Mouse (Mus musculus) cerebellum, adult 2 months (tissue): ENCODE data around the gene Lmo7. TPM values are rescaled to one million over a fixed set of nuclear protein-coding genes. Genes with fewer than 3 reads are reported as not detected.

Experiments
- DNase-seq, 2 experiments: peaks; one replicate each; pipeline ENCODE4 v3.0.0; 2021
- H3K27ac ChIP-seq: fragments of 200-500 bp; 2 replicates; pipeline ENCODE4 v1.5.1; 2012; ENCODE audit warnings: low read length, control low read depth, inconsistent platforms; ENCODE audit not compliant: insufficient read depth
- H3K27me3 ChIP-seq: fragments of 200-500 bp; 2 replicates; pipeline ENCODE4 v1.6.1; 2012; ENCODE audit warnings: inconsistent platforms, mild to moderate bottlenecking, low read length, moderate library complexity; ENCODE audit not compliant: control insufficient read depth, insufficient read depth
- H3K4me1 ChIP-seq: fragments of 200-500 bp; 2 replicates; pipeline ENCODE4 v1.6.1; 2011; ENCODE audit warnings: low read length; ENCODE audit not compliant: control insufficient read depth, insufficient read depth
- H3K4me3 ChIP-seq: fragments of 200-500 bp; replicated peaks from 2 replicates; pipeline ENCODE3; 2011; ENCODE audit warnings: mild to moderate bottlenecking, low read depth, low read length, control low read depth; ENCODE audit not compliant: insufficient read depth
- CTCF ChIP-seq: fragments of 200-500 bp; IDR thresholded peaks from 2 replicates; pipeline ENCODE4 v1.5.1; 2011; ENCODE audit warnings: low read depth, mild to moderate bottlenecking, control low read depth, low read length, moderate library complexity, borderline replicate concordance; ENCODE audit not compliant: insufficient read depth
- POLR2A ChIP-seq: fragments of 200-500 bp; IDR thresholded peaks from 2 replicates; pipeline ENCODE4 v1.6.1; 2011; ENCODE audit warnings: low read length, control low read depth, borderline replicate concordance; ENCODE audit not compliant: insufficient read depth
- WGBS: fragments of 180-500 bp; shearing (Covaris S2); methylation state at CpG from one replicate; pipeline ENCODE4 v1.1.7; 2018; 5-methylcytosine and 5-hydroxymethylcytosine counted together
- polyA plus RNA-seq: library from polyadenylated mRNA; depleted of rRNA; stranded (reverse); fragments of >200 nt; gene quantifications from 2 replicates; pipeline ENCODE4 v1.2.3, GENCODE M21; 2012

Lmo7 gene
- polyA plus RNA-seq, 1 experiment = 5.8 TPM

DNA sequence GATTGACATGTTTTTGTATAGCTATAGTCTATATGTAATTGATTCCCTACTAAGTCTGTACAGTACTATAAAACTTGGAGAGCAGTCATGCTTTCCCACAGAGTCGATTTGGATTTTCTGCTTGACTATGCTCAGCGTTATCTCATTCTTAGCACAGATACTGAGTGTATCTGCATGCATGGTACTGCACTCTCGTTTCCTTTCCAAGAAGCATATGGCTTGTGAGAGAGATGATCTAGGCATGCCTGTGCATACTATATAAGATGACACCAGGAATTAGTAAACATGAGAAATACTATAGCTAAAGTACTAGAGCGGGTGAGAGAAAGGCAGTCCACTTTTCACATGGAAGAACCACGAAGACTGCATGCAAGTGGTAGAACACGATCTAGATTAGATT lies 163.5 kb downstream of the Lmo7 start:
- Histone ChIP-seq H3K27ac (no peak overlapping the region), H3K4me1 (no peaks in the 10 kb centered on the region), H3K4me3 (no peak overlapping the region), H3K27me3 (no peaks in the 10 kb centered on the region)
- WGBS = 79% methylated on average over 6 of the region's 6 CpGs
- DNase-seq = no peak
- no peak for TF ChIP-seq POLR2A
- no peak for TF ChIP-seq CTCF

DNA sequence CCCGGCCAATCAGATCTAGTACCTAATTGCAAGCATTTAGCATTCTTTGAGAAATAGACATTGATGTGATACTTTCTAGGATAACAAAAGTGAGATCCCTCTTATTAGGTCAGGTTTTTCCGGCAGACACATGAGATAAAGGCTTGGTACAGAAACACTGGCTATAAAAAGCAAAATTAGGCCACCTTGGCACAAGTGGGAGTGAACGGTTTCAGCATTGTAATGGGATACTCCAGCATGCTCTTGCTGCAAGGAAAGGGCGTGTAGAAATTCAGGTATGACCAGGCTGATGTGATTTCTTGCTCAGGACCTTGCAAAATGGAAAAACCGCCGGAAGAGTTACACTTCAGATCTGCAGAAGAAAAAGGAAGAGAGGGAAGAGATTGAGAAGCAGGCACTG lies 168.5 kb downstream of the Lmo7 start:
- Histone ChIP-seq H3K27me3 (no peaks in the 10 kb centered on the region), H3K4me1 (no peaks in the 10 kb centered on the region), H3K27ac (no peak overlapping the region), H3K4me3 (no peak overlapping the region)
- DNase-seq = peak in 1 of 2 experiments; percentile 5
- 91% methylated on average over 6 of the region's 6 CpGs for WGBS
- TF ChIP-seq POLR2A (no peak), CTCF (no peak)

DNA sequence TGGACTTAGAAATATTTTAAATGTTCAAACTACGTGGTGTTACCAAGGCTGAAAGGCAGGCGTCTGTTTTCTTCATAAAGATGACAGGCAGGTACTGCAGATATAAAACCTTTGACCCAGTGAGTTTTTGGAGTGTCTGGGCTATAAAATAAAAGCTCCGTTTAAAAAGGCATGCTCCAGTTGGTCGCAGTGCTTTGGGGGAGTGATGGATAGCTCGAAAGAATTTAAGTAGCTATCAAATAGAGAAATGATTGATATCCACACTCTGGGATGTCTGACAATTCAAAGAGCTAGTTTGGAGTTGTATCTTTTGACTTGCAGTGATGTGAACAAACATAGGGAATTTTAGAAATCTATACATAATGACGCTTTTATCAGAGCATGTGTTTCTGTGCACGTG lies 171.7 kb downstream of the Lmo7 start:
- 91% methylated on average over 7 of the region's 7 CpGs for WGBS
- TF ChIP-seq POLR2A = no peak
- TF ChIP-seq CTCF = no peak
- DNase-seq = no peak
- no peaks in the 10 kb centered on the region for H3K4me1 ChIP-seq
- H3K27me3 ChIP-seq = no peaks in the 10 kb centered on the region
- H3K27ac ChIP-seq = no peak overlapping the region
- no peak overlapping the region for H3K4me3 ChIP-seq

DNA sequence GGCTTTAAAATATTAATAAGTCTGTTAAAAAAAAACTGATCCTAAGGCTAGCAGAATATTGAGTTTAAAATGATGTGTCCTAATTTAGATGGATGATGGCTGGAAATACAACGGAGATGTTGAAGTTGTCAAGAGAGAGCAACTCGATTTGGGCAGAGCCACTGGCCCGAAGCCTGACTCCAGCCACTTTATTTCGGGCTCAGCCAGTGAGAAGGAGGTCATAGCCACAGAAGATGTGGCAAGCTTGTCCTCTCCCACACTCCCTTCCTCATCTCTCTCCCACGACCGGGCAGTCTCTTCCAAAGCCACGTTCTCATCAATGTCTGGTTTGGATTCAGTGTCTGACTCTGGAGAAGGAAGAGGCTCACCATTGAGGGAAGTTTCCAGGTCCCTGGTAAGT lies 172.2 kb downstream of the Lmo7 start:
- DNase-seq = no peak
- Histone ChIP-seq H3K27ac (no peak overlapping the region), H3K27me3 (no peaks in the 10 kb centered on the region), H3K4me3 (no peak overlapping the region), H3K4me1 (no peaks in the 10 kb centered on the region)
- 78% methylated on average over 7 of the region's 7 CpGs for WGBS
- TF ChIP-seq CTCF = no peak
- TF ChIP-seq POLR2A = no peak

DNA sequence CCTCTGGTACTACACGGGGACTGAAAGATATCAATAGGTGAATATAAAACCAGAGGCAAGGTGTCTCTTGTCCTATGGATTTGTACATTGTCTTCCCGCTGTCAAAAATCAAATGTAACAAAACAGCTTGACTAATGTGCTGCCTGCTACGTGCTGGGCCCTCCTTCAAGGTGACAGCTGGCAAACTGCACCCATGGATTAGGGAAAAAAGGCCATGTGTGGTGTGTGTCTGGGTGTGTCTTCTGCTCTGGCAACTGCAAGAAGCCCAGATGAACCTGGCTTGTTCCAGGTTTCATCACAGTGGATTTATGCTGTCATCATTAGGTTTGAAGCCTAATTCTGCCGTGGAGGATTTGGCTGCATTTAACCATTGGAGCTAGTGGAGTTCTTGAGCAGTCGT lies 174.0 kb downstream of the Lmo7 start:
- TF ChIP-seq POLR2A (no peak), CTCF (no peak)
- 31% methylated on average over 5 of the region's 5 CpGs for WGBS
- Histone ChIP-seq H3K4me1 (no peaks in the 10 kb centered on the region), H3K27ac (no peak overlapping the region), H3K4me3 (no peak overlapping the region), H3K27me3 (no peaks in the 10 kb centered on the region)
- DNase-seq = no peak

DNA sequence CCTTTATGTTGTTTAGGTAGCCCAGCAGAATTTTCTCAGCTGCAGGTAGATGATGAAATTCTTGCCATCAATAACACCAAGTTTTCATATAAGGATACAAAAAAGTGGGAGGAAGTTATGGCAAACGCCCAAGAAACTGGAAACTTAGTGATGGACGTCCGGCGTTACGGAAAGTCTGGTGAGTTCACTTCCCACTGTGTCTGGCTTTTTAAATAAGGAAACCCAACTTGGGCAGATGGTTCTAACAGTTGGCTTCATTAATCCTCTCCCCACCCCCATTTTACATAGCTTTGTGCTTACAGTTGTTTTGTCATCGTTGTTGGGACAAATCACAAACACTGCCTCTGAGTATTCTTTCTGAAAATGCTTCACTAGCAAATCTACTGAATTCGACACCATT lies 182.2 kb downstream of the Lmo7 start:
- WGBS = 46% methylated on average over 7 of the region's 7 CpGs
- H3K27ac ChIP-seq = no peak overlapping the region
- no peaks in the 10 kb centered on the region for H3K27me3 ChIP-seq
- H3K4me1 ChIP-seq = no peaks in the 10 kb centered on the region
- TF ChIP-seq POLR2A (no peak), CTCF (no peak)
- no peak for DNase-seq
- no peak overlapping the region for H3K4me3 ChIP-seq

DNA sequence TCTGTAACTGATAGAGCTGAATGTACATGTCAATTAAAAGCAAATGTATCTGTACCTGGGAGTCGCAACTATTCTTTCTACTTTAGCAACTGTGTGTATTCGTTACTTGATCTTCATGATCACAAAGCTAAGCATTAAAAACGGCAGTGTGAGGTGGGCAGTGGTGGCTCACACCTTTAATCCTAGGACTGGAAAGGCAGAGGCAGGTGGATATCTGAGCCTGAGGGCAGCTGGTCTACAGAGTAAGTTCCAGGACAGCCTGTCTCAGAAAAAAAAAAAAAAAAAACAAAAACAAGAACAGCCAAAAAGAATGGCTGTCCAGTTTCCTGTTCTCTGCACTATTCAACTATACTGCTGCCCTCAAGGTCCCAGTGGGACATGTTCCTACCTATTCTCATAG lies 182.6 kb downstream of the Lmo7 start:
- H3K4me1 ChIP-seq = no peaks in the 10 kb centered on the region
- 89% methylated on average over 3 of the region's 3 CpGs for WGBS
- no peak for DNase-seq
- H3K27me3 ChIP-seq = no peaks in the 10 kb centered on the region
- no peak overlapping the region for H3K27ac ChIP-seq
- TF ChIP-seq CTCF (no peak), POLR2A (no peak)
- no peak overlapping the region for H3K4me3 ChIP-seq

DNA sequence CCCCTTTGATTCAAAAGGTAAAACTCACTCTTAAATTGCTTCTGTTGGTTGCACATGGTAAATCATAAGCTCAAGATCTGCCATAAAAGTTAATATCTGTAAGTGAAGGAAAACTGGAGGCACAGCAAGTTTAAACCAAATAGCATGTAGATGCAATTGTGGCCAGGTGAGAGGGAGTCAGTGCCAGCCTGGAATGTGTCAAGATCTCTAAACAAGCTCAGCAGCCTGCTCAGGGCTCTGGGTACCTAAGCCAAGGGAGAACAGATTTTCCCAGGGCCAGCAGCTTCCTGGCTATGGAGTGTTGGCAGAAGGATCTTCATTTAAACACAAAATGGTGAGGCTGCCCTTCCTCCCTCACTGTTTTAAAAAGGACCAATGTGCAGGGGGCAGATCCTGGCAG lies 184.6 kb downstream of the Lmo7 start:
- no peaks in the 10 kb centered on the region for H3K27me3 ChIP-seq
- TF ChIP-seq POLR2A = no peak
- no peak for TF ChIP-seq CTCF
- no peaks in the 10 kb centered on the region for H3K4me1 ChIP-seq
- no peak overlapping the region for H3K4me3 ChIP-seq
- no peak overlapping the region for H3K27ac ChIP-seq
- DNase-seq = peak in 1 of 2 experiments; percentile 22

DNA sequence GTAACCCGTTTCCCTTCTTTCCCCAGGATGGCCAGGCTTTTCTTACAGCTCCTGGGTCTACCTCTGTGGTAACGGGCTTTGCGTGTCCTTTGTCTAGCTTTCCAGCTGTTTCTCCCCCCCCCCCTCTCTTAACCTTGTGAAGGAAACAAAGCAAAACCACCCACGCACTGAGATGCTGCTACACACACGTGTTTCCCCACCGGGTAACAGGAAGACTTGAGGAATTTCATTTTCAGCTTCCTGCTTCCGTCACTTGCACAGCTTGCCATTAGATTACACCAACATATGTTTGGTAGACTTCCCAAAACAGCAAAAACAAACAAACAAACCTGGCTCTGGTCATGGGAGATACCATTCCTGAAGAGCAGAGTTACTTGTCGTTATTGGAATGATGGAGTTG lies 186.1 kb downstream of the Lmo7 start:
- H3K27me3 ChIP-seq = no peaks in the 10 kb centered on the region
- no peaks in the 10 kb centered on the region for H3K4me1 ChIP-seq
- no peak overlapping the region for H3K4me3 ChIP-seq
- TF ChIP-seq POLR2A (no peak), CTCF (no peak)
- DNase-seq = no peak
- WGBS = 79% methylated on average over 8 of the region's 8 CpGs
- no peak overlapping the region for H3K27ac ChIP-seq
